Mouse (Mus musculus) liver, embryonic 16.5 days (tissue): Measurements from ENCODE around the gene Mt3. TPM values are rescaled to one million over a fixed set of nuclear protein-coding genes. Genes with fewer than 3 reads are reported as not detected.
"Not testable (repeated sequence)": the region's sequence is repeated elsewhere in the genome, so short reads cannot be mapped to it uniquely, and the experiment has no call there.

Experiments
- ATAC-seq: fragments of 200-750 bp; cut with Nextera tagmentation; 2 replicates; pipeline ENCODE4 v1.8.0; 2017; ENCODE audit warnings: low read depth, mild to moderate bottlenecking, moderate number of reproducible peaks, moderate library complexity
- H3K27ac ChIP-seq: fragments of 300-500 bp; sonication (generic); 2 replicates; pipeline ENCODE4 v1.5.1; 2014; ENCODE audit warnings: mild to moderate bottlenecking, low read length
- H3K27me3 ChIP-seq: fragments of 300-500 bp; sonication (generic); 2 replicates; pipeline ENCODE4 v1.6.1; 2014; ENCODE audit warnings: low read depth, low read length, mixed read lengths; ENCODE audit not compliant: control insufficient read depth, insufficient read depth
- H3K36me3 ChIP-seq: fragments of 300-500 bp; sonication (generic); 2 replicates; pipeline ENCODE4 v1.6.1; 2014; ENCODE audit warnings: mild to moderate bottlenecking; ENCODE audit not compliant: control insufficient read depth, insufficient read depth
- H3K4me1 ChIP-seq: fragments of 300-500 bp; sonication (generic); 2 replicates; pipeline ENCODE4 v1.6.1; 2014; ENCODE audit warnings: low read depth, low read length, mixed read lengths; ENCODE audit not compliant: control insufficient read depth
- H3K4me2 ChIP-seq: fragments of 300-500 bp; sonication (generic); 2 replicates; pipeline ENCODE4 v1.6.1; 2014; ENCODE audit warnings: low read depth, low read length, mixed read lengths
- H3K4me3 ChIP-seq: fragments of 300-500 bp; sonication (generic); 2 replicates; pipeline ENCODE4 v1.5.1; 2014; ENCODE audit warnings: low read depth, mild to moderate bottlenecking, low read length
- H3K9ac ChIP-seq: fragments of 300-500 bp; sonication (generic); 2 replicates; pipeline ENCODE4 v1.6.1; 2014; ENCODE audit warnings: low read depth, low read length
- H3K9me3 ChIP-seq: fragments of 300-500 bp; sonication (generic); replicated peaks from 2 replicates; pipeline ENCODE4 v1.6.1; 2016; ENCODE audit warnings: low read length; ENCODE audit not compliant: control insufficient read depth
- WGBS: fragments of 180-500 bp; shearing (Covaris S2); extraction: QIAGEN DNeasy Blood & Tissue Kit; methylation state at CpG from one replicate; pipeline ENCODE4 v1.1.7; 2014; ENCODE audit not compliant: insufficient replicate concordance; 5-methylcytosine and 5-hydroxymethylcytosine counted together
- polyA plus RNA-seq: library from polyadenylated mRNA; unstranded; fragments of >200 nt; fragmentation: Nextera tagmentation; extraction: Ambion mirVana; gene quantifications from 2 replicates; pipeline ENCODE4 v1.2.1, GENCODE M21; 2015

The Mt3 gene
- polyA plus RNA-seq, 1 experiment from 2014 or later, result 0.18 TPM

DNA sequence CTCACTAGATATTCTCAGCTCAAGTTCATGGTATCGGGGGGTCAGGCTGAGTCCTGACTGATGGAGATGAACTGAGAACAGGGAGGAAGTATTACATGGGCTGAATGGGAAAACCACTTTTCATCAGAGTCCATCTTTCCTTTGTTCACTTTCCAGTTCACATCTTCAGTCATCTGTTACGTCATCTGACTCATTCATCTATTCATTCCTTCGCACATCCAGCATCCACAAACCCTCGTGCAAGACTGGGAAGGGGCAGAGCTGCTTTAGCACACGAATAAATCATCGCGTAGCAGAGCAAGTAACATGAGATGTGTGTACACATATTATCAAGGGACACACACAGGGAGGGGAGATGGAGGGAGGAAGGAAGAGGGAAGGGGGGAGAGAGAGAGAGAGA, 16.2 kb upstream of the Mt3 start:
- H3K36me3 ChIP-seq, result no peaks in the 10 kb centered on the region
- H3K27ac ChIP-seq, result no peak overlapping the region
- H3K4me2 ChIP-seq, result no peak overlapping the region
- H3K27me3 ChIP-seq, result no peaks in the 10 kb centered on the region
- ATAC-seq, result no peak
- H3K4me1 ChIP-seq, result no peaks in the 10 kb centered on the region
- no peak overlapping the region for H3K9ac ChIP-seq
- WGBS, result 72% methylated on average over 7 of the region's 7 CpGs
- H3K9me3 ChIP-seq, result no peaks in the 10 kb centered on the region
- no peak overlapping the region for H3K4me3 ChIP-seq

DNA sequence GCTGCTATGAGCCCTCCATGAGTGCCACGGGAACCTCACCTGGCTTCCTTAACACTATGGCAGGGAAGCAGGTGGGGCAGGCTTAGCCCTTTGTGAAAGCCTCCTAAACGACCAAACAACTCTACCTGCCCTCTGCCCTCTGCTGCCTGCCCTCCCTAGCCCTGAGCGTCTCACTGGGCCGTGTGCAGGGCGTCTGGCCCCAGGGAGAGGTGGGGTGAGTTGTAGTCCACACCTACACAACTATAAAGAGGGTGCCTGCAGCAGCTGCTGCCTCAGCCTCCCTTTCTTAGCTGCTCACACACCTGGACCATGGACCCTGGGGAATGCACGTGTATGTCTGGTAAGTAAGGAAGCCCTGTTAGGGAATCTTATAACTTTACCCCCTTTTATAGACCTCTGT, 15.5 kb upstream of the Mt3 start, which contains the start of gene Mt4:
TSS of gene Mt4 (plus strand) at position 265 of the 400 bp plus-strand sequence.
- no peaks in the 10 kb centered on the region for H3K36me3 ChIP-seq
- H3K4me2 ChIP-seq, result no peak within 1 kb of the TSS
- WGBS, result 34% methylated on average over 6 of the region's 6 CpGs
- ATAC-seq, result 0 out of 2 replicates have a peak, but pooled peaks have one; percentile 41
- H3K4me1 ChIP-seq, result no peaks in the 10 kb centered on the region
- H3K4me3 ChIP-seq, result no peak within 1 kb of the TSS
- H3K27me3 ChIP-seq, result no peaks in the 10 kb centered on the region
- H3K27ac ChIP-seq, result no peak within 1 kb of the TSS
- no peaks in the 10 kb centered on the region for H3K9me3 ChIP-seq
- H3K9ac ChIP-seq, result no peak within 1 kb of the TSS

DNA sequence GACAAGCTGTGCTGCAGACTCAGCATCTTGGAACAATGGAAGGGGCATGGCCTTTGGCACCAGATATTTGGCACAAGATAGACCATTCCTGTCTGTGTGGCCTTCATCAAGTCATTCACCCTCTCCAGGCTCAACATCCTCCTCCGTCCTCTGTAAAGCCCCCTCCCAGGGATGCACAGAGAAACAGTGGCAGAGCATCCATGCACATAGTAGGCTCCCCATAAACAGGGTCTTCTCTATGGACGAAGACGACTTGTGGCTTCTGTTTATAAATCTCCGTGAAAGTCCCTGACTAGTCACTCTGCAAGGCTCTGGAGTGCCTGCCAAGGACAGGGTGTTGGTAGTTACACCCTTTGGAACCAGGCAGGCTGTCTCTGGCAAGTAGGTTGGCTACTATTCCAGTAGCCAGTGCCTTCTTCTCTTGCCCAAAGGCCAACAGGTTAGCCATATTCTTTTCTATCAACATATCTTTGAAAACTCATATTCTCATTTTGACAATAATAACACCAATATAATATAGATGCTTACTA, 12.1 kb upstream of the Mt3 start:
- WGBS, result 73% methylated on average over 4 of the region's 4 CpGs
- H3K27ac ChIP-seq, result no peak overlapping the region
- no peak overlapping the region for H3K4me2 ChIP-seq
- no peak for ATAC-seq
- H3K4me1 ChIP-seq, result no peaks in the 10 kb centered on the region
- no peaks in the 10 kb centered on the region for H3K36me3 ChIP-seq
- no peak overlapping the region for H3K9ac ChIP-seq
- H3K27me3 ChIP-seq, result no peaks in the 10 kb centered on the region
- H3K9me3 ChIP-seq, result no peaks in the 10 kb centered on the region
- H3K4me3 ChIP-seq, result no peak overlapping the region

DNA sequence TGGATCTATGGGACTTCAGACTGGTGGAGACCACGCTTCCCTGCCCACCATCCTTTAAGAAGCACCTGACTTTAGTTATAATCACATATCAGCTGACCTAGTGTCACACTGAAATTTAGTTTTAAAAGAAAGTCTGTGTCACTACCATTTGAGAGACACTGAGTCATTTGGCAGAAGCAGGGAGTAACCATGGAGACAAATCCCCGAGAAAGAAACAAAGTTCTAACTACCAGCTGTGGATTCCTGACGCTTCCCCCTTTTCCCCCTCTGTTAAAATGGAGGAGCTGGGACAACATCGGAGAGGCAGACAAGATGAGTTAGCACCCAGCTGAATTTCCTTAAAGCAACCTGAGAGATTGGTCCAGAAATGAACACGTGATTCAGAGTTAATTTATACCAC, 4.2 kb upstream of the Mt3 start:
- Histone ChIP-seq H3K9me3 (no peaks in the 10 kb centered on the region), H3K4me3 (no peak overlapping the region), H3K4me1 (peaks cover 22% of the 10 kb centered on the region), H3K9ac (no peak overlapping the region), H3K27me3 (peaks cover 20% of the 10 kb centered on the region), H3K4me2 (no peak overlapping the region), H3K27ac (no peak overlapping the region), H3K36me3 (no peaks in the 10 kb centered on the region)
- 46% methylated on average over 5 of the region's 5 CpGs for WGBS
- no peak for ATAC-seq

DNA sequence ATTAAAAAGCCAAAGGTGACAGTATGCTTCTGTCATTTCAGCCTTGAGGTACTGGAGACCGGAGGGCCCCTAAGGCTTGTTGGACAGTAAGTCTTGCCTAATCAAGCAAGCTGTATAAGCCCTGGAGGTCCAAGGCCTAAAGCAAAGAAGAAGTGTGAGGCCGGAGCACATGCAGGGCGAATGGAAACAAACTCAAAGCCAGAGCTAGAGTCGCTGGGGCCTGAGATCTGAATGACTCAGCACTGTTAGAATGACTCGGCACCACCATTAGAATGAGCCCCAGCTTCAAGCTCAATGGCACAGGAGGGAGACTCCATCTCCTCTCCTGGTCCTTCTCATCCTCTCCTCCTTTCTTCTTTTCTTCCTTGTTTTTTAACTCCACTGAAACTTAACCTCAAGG, 1.5 kb upstream of the Mt3 start:
- Histone ChIP-seq H3K36me3 (no peaks in the 10 kb centered on the region), H3K27me3 (peaks cover 36% of the 10 kb centered on the region), H3K4me1 (peaks cover 22% of the 10 kb centered on the region), H3K9me3 (no peaks in the 10 kb centered on the region), H3K4me2 (peak overlapping the region; percentile 35), H3K27ac (peak overlapping the region; percentile 70), H3K4me3 (no peak overlapping the region), H3K9ac (peak overlapping the region; percentile 46; the same call in 1 of the 2 replicates)
- ATAC-seq, result peak; percentile 79
- WGBS, result 39% methylated on average over 5 of the region's 5 CpGs

DNA sequence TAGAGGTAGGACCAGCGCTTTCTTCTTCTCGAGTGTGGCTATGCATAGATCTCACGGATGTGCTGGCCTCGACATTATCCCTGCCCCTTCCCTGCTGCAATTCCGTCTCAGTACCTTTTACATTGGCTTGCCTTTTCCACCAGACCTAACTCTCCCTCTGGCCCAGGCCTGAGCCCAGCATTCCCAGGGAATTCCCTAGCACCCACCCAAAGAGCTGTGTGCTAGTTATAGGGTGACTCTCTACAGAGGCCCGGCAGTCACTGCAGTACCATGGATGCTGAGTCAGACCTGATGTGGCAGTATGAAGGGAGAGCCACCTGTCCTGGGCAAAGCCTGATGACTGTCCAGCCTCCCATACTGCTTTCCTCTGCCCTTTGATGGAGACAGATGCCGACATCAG, 1.0 kb downstream of the Mt3 start:
- Histone ChIP-seq H3K4me1 (peaks cover 22% of the 10 kb centered on the region), H3K4me3 (no peak overlapping the region), H3K36me3 (no peaks in the 10 kb centered on the region), H3K27me3 (peaks cover 36% of the 10 kb centered on the region), H3K9me3 (no peaks in the 10 kb centered on the region), H3K9ac (no peak overlapping the region), H3K27ac (no peak overlapping the region), H3K4me2 (no peak overlapping the region)
- WGBS, result 31% methylated on average over 7 of the region's 7 CpGs
- no peak for ATAC-seq

DNA sequence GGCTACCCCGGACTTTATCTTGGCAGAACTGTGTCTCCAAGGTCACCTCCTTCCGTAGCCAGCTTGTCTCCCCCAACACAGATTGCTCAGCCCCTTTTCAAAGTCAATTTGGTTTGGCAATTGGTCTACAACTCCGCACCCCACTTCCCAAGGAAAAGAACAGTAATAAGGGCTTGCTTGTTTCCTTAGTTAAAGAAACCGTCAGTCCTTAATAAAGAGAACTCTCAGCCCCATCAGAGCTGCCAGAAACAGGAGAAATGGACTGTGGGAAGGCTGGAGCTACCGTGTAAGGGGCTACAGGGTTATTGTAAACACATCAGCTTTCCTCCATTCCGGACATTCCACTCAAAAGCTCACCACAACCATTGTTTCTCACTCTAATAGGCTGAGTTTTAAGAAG, 2.1 kb downstream of the Mt3 start:
- peaks cover 22% of the 10 kb centered on the region for H3K4me1 ChIP-seq
- no peak overlapping the region for H3K4me3 ChIP-seq
- no peaks in the 10 kb centered on the region for H3K36me3 ChIP-seq
- H3K9me3 ChIP-seq, result no peaks in the 10 kb centered on the region
- no peak overlapping the region for H3K27ac ChIP-seq
- peaks cover 36% of the 10 kb centered on the region for H3K27me3 ChIP-seq
- H3K4me2 ChIP-seq, result no peak overlapping the region
- no peak overlapping the region for H3K9ac ChIP-seq
- WGBS, result 33% methylated on average over 6 of the region's 6 CpGs
- ATAC-seq, result no peak

DNA sequence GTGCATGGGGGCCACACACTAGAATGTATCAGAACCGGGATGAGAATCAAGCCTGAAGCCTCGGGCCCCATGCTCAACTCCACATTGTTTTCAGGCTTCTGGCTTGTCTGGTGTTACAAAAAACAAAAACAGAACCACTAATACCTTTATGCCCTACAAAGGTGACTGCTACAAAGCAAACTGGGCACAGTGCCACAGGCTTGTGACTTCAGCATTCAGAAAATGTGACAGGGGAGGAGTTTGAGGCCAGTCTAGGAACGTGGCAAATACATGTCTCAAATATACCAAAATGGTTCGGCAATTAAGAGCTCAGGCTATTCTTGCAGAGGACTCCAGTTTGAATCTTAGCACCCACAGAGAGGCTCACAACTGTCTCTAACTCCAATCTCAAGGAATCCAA, 3.7 kb downstream of the Mt3 start:
- no peak overlapping the region for H3K27ac ChIP-seq
- peaks cover 36% of the 10 kb centered on the region for H3K27me3 ChIP-seq
- peaks cover 13% of the 10 kb centered on the region for H3K4me1 ChIP-seq
- H3K9me3 ChIP-seq, result no peaks in the 10 kb centered on the region
- H3K4me3 ChIP-seq, result no peak overlapping the region
- 57% methylated on average over 4 of the region's 4 CpGs for WGBS
- H3K4me2 ChIP-seq, result no peak overlapping the region
- H3K36me3 ChIP-seq, result no peaks in the 10 kb centered on the region
- H3K9ac ChIP-seq, result no peak overlapping the region
- ATAC-seq, result no peak

DNA sequence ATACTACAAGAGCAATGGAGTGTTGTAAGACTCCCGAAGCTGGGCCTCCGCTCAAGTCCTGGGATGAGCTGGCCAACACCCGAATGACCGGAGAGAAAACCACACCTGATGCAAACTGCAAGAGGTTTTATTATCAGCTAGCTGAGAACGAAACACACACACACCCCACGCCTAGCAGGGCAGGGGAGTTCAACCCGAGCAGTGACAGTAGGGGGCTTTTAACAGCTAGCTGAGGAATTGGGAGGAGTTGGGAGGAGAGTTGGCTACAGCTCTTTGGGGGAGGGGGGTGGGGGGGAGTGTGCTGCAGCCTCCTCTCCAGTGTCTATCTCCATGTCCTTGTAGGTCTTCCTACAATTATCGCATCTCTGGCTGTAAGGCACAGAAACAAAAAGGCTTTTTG, 13.4 kb downstream of the Mt3 start:
- not testable (repeated sequence) for H3K9me3 ChIP-seq, H3K9ac ChIP-seq, H3K27me3 ChIP-seq, H3K4me2 ChIP-seq, ATAC-seq, H3K4me3 ChIP-seq, H3K27ac ChIP-seq, H3K36me3 ChIP-seq
- peaks cover 26% of the 10 kb centered on the region for H3K4me1 ChIP-seq
- WGBS, result 60% methylated on average over 8 of the region's 8 CpGs
